Mouse (Mus musculus) kidney, adult 2 months (tissue): ENCODE data around the gene Ppara.

Experiments used
- CTCF ChIP-seq: fragments of 200-500 bp; conservative IDR thresholded peaks from 2 replicates; pipeline ENCODE4 v1.5.1; 2011; ENCODE audit warnings: low read depth, mild to moderate bottlenecking, control low read depth, low read length, moderate library complexity, mixed read lengths; ENCODE audit not compliant: insufficient read depth, insufficient read length
- POLR2A ChIP-seq: fragments of 200-500 bp; IDR thresholded peaks from one replicate; pipeline ENCODE4 v1.6.1; 2011; ENCODE audit warnings: low read depth, low read length, control low read depth

- TF ChIP-seq CTCF (no peak), POLR2A (no peak)
Observed at GRCm38 (mm10) chr15:85690058-85690457, 44.7 kb upstream of the Ppara start.
